Mouse (Mus musculus) neural tube, embryonic 14.5 days (tissue): Measurements from ENCODE around the gene Csmd2. TPM values are rescaled to one million over a fixed set of nuclear protein-coding genes. Genes with fewer than 3 reads are reported as not detected.

Experiments used
- ATAC-seq: fragments of 200-750 bp; cut with Nextera tagmentation; 2 replicates; pipeline ENCODE4 v1.8.0; 2017; ENCODE audit warnings: low read depth, mild to moderate bottlenecking, moderate TSS enrichment, moderate library complexity
- H3K27ac ChIP-seq: fragments of 300-500 bp; sonication (generic); 2 replicates; pipeline ENCODE4 v1.5.1; 2014; ENCODE audit warnings: low read depth, mild to moderate bottlenecking, control low read depth, low read length, moderate library complexity, mixed read lengths
- H3K27me3 ChIP-seq: fragments of 300-500 bp; sonication (generic); 2 replicates; pipeline ENCODE4 v1.6.1; 2014; ENCODE audit warnings: low read length; ENCODE audit not compliant: control insufficient read depth, insufficient read depth
- H3K36me3 ChIP-seq: fragments of 300-500 bp; sonication (generic); 2 replicates; pipeline ENCODE4 v1.6.1; 2014; ENCODE audit warnings: low read length, mixed read lengths; ENCODE audit not compliant: control insufficient read depth, insufficient read depth
- H3K4me1 ChIP-seq: fragments of 300-500 bp; sonication (generic); 2 replicates; pipeline ENCODE4 v1.6.1; 2014; ENCODE audit warnings: low read length; ENCODE audit not compliant: control insufficient read depth, insufficient read depth
- H3K4me2 ChIP-seq: fragments of 300-500 bp; sonication (generic); 2 replicates; pipeline ENCODE4 v1.6.1; 2014; ENCODE audit warnings: mild to moderate bottlenecking, low read depth, low read length, control low read depth
- H3K4me3 ChIP-seq: fragments of 300-500 bp; sonication (generic); 2 replicates; pipeline ENCODE4 v1.5.1; 2014; ENCODE audit warnings: low read depth, low read length, control low read depth, mixed read lengths
- H3K9ac ChIP-seq: fragments of 300-500 bp; sonication (generic); replicated peaks from 2 replicates; pipeline ENCODE4 v1.6.1; 2014; ENCODE audit warnings: low read depth, mild to moderate bottlenecking, control low read depth, low read length, mixed read lengths
- H3K9me3 ChIP-seq: fragments of 300-500 bp; sonication (generic); 2 replicates; pipeline ENCODE4 v1.6.1; 2016; ENCODE audit warnings: low read length; ENCODE audit not compliant: control insufficient read depth
- WGBS: fragments of 180-500 bp; shearing (Covaris S2); extraction: QIAGEN DNeasy Blood & Tissue Kit; methylation state at CpG from one replicate; pipeline ENCODE4 v1.1.7; 2014; 5-methylcytosine and 5-hydroxymethylcytosine counted together
- polyA plus RNA-seq: library from polyadenylated mRNA; unstranded; fragments of >200 nt; fragmentation: Nextera tagmentation; extraction: Ambion mirVana; gene quantifications from 2 replicates; pipeline ENCODE4 v1.2.1, GENCODE M21; 2014

Csmd2 gene
- polyA plus RNA-seq, 1 experiment from 2014 or later: 14.5 TPM

- Histone ChIP-seq H3K4me3 (no peak overlapping the region), H3K4me2 (no peak overlapping the region), H3K9ac (no peak overlapping the region), H3K27ac (no peak overlapping the region), H3K27me3 (no peaks in the 10 kb centered on the region), H3K9me3 (no peaks in the 10 kb centered on the region), H3K36me3 (no peaks in the 10 kb centered on the region), H3K4me1 (peaks cover 4% of the 10 kb centered on the region; the same call in 1 of the 2 replicates)
- 62% methylated on average over 7 of the region's 7 CpGs for WGBS
- ATAC-seq: no peak
Observed at GRCm38 (mm10) chr4:128398948-128399347, 411.3 kb downstream of the Csmd2 start.

GRCm38 (mm10) chr4:128400016-128400415 is 412.4 kb downstream of the Csmd2 start:
- H3K4me1 ChIP-seq: peaks cover 4% of the 10 kb centered on the region; the same call in 1 of the 2 replicates
- H3K9ac ChIP-seq: no peak overlapping the region
- WGBS: 84% methylated on average over 6 of the region's 6 CpGs
- ATAC-seq: no peak
- no peaks in the 10 kb centered on the region for H3K27me3 ChIP-seq
- no peak overlapping the region for H3K4me2 ChIP-seq
- no peaks in the 10 kb centered on the region for H3K9me3 ChIP-seq
- H3K36me3 ChIP-seq: no peaks in the 10 kb centered on the region
- H3K27ac ChIP-seq: no peak overlapping the region
- no peak overlapping the region for H3K4me3 ChIP-seq

GRCm38 (mm10) chr4:128401591-128401990 is 413.9 kb downstream of the Csmd2 start:
- Histone ChIP-seq H3K27me3 (no peaks in the 10 kb centered on the region), H3K4me3 (no peak overlapping the region), H3K9me3 (no peaks in the 10 kb centered on the region), H3K9ac (no peak overlapping the region), H3K4me2 (no peak overlapping the region), H3K4me1 (peaks cover 4% of the 10 kb centered on the region; the same call in 1 of the 2 replicates), H3K36me3 (no peaks in the 10 kb centered on the region), H3K27ac (no peak overlapping the region)
- 51% methylated on average over 3 of the region's 3 CpGs for WGBS
- no peak for ATAC-seq

- no peak for ATAC-seq
- Histone ChIP-seq H3K36me3 (no peaks in the 10 kb centered on the region), H3K27ac (no peak overlapping the region), H3K4me2 (no peak overlapping the region), H3K9ac (no peak overlapping the region), H3K4me3 (no peak overlapping the region), H3K9me3 (no peaks in the 10 kb centered on the region), H3K4me1 (no peaks in the 10 kb centered on the region), H3K27me3 (no peaks in the 10 kb centered on the region)
- WGBS: 87% methylated on average over 1 of the region's 1 CpGs
Observed at GRCm38 (mm10) chr4:128402706-128403105, 415.0 kb downstream of the Csmd2 start.

- 94% methylated on average over 3 of the region's 3 CpGs for WGBS
- H3K4me1 ChIP-seq: no peaks in the 10 kb centered on the region
- ATAC-seq: no peak
Observed at GRCm38 (mm10) chr4:128405576-128405975, 417.9 kb downstream of the Csmd2 start.

GRCm38 (mm10) chr4:128407084-128407845 is 419.6 kb downstream of the Csmd2 start:
- 53% methylated on average over 9 of the region's 9 CpGs for WGBS
- H3K36me3 ChIP-seq: no peaks in the 10 kb centered on the region
- H3K27ac ChIP-seq: no peak overlapping the region
- H3K27me3 ChIP-seq: no peaks in the 10 kb centered on the region
- H3K4me2 ChIP-seq: no peak overlapping the region
- ATAC-seq: no peak
- no peaks in the 10 kb centered on the region for H3K9me3 ChIP-seq
- no peaks in the 10 kb centered on the region for H3K4me1 ChIP-seq
- no peak overlapping the region for H3K9ac ChIP-seq
- no peak overlapping the region for H3K4me3 ChIP-seq

More at GRCm38 (mm10) chr4:128405576-128405975, 417.9 kb downstream of the Csmd2 start:
- H3K4me3 ChIP-seq: no peak overlapping the region
- H3K4me2 ChIP-seq: no peak overlapping the region
- H3K36me3 ChIP-seq: no peaks in the 10 kb centered on the region
- no peak overlapping the region for H3K9ac ChIP-seq
- no peaks in the 10 kb centered on the region for H3K9me3 ChIP-seq
- H3K27ac ChIP-seq: no peak overlapping the region
- no peaks in the 10 kb centered on the region for H3K27me3 ChIP-seq

- WGBS: 73% methylated on average over 7 of the region's 7 CpGs
- no peaks in the 10 kb centered on the region for H3K4me1 ChIP-seq
- no peak overlapping the region for H3K4me2 ChIP-seq
- H3K36me3 ChIP-seq: peaks cover 8% of the 10 kb centered on the region; the same call in 1 of the 2 replicates
- no peak overlapping the region for H3K9ac ChIP-seq
- no peaks in the 10 kb centered on the region for H3K27me3 ChIP-seq
- H3K9me3 ChIP-seq: no peaks in the 10 kb centered on the region
- no peak overlapping the region for H3K27ac ChIP-seq
- no peak for ATAC-seq
- no peak overlapping the region for H3K4me3 ChIP-seq
Observed at GRCm38 (mm10) chr4:128411941-128412630, 424.4 kb downstream of the Csmd2 start.

GRCm38 (mm10) chr4:128414741-128415140 is 427.1 kb downstream of the Csmd2 start:
- H3K9ac ChIP-seq: no peak overlapping the region
- no peaks in the 10 kb centered on the region for H3K27me3 ChIP-seq
- no peak overlapping the region for H3K27ac ChIP-seq
- no peak overlapping the region for H3K4me3 ChIP-seq
- no peaks in the 10 kb centered on the region for H3K9me3 ChIP-seq
- no peaks in the 10 kb centered on the region for H3K4me1 ChIP-seq
- 94% methylated on average over 2 of the region's 2 CpGs for WGBS
- H3K36me3 ChIP-seq: peaks cover 8% of the 10 kb centered on the region; the same call in 1 of the 2 replicates
- H3K4me2 ChIP-seq: no peak overlapping the region
- ATAC-seq: no peak

- Histone ChIP-seq H3K27ac (no peak overlapping the region), H3K4me2 (no peak overlapping the region), H3K9me3 (no peaks in the 10 kb centered on the region), H3K9ac (no peak overlapping the region), H3K27me3 (no peaks in the 10 kb centered on the region), H3K36me3 (0 out of 2 replicates have a peak, but pooled peaks cover 1% of the 10 kb centered on the region), H3K4me3 (no peak overlapping the region), H3K4me1 (no peaks in the 10 kb centered on the region)
- 37% methylated on average over 7 of the region's 7 CpGs for WGBS
- peak; percentile 69; the same call in 1 of the 2 replicates for ATAC-seq
Observed at GRCm38 (mm10) chr4:128419988-128420617, 432.4 kb downstream of the Csmd2 start.
